Mouse (Mus musculus): ENCODE measurements around the gene Tfpt.
A peak's percentile ranks its signal among the peaks of the same experiment; 100 is the strongest.
"Not testable (repeated sequence)": the region's sequence is repeated elsewhere in the genome, so short reads cannot be mapped to it uniquely, and the experiment has no call there.

Tfpt gene

DNA sequence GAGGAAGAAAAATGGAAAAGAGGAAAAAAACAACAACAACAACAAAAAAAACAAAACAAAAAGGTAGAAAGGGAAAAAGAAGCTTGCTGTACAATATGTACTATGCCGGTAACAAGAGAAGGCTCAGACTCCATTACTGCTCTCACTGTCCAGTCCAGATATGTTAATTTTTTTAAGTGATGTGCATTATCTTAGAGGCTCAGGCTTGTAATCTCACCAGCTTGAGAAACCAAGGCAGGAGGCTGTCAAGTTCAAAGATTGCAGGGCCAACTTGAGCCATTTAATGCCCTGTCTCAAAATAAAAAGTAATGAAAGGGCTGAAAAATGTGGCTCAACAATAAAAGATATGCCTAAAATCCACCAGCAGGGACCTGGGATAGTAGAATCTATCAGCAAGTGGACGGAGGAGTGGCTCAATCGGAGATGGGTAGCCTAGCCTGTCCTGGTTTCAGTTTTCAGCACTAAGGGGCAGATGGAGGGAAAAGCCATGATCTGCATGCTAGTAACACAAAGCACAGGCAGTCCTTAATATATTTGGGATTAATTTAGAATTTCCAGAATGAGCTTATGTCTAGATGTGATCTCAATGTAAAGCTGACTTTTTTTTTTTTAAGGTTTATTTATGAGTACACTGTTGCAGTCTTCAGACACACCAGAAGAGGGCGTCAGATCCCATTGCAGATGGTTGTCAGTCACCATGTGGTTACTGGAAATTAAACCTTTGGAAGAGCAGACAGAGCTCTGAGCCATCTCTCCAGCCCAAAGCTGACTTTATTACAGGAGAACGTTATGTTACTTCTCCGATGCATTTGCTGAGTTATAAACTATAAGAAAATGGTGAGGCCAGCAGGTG, 13.1 kb downstream of the Tfpt start:
- DNase-seq, result peak; percentile 18

DNA sequence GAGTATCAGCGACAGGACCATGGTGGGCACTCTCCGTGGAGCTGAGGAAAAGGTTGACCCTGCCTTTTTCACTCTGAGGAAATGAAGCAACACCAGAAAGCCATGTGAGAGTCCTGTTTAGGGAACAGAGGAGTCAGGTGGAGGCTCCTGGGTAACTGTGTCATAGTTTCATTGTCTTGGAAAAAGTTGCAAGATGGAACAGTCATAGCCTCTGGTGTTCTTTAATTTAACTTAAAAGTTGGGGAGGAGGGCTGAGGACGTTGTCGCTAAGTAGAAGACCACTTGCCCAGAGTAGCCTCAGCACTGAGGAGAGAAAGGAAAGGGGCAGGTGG, 13.7 kb downstream of the Tfpt start, which contains the start of gene Oscar:
Gene Oscar (minus strand): TSS at position 101 of the 332 bp plus-strand sequence.
- no peak for DNase-seq

DNA sequence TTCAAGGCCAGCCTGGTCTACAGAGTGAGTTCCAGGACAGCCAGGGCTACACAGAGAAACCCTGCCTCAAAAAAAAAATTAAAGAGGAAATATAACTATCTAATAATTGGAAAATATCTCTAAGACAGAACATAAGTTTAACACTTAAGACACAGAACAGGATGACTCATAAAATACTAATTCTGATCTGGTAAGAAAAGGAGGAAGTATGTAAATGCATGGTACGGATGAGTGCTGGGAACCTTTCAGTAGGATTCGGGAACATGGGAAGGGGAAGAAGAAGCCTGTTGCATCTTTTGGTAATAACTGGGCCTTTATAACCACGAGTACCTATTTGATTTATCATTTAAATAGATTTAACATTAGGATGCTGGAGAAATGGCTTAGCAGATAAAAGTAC, 15.7 kb downstream of the Tfpt start:
- DNase-seq, result no peak

DNA sequence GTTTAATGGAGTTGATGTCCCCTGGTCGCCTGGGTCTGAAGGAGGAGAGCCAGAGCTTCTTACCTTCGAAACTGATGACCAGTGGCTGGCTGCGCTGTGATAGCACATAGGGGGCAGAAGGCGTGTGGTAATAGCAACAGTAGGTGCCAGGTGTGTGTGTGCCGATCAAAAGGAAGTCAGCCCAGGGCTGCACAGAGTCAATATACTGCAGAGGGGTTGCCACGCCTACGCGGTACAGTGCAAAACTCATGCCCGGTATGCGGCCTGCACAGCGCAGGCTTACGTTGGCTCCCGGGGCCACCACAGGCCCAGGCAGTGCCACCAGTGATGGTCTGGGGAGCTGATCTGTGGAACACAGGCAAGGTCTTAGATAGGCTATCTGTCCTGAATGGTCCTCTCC, 18.7 kb downstream of the Tfpt start:
- DNase-seq, result no peak

DNA sequence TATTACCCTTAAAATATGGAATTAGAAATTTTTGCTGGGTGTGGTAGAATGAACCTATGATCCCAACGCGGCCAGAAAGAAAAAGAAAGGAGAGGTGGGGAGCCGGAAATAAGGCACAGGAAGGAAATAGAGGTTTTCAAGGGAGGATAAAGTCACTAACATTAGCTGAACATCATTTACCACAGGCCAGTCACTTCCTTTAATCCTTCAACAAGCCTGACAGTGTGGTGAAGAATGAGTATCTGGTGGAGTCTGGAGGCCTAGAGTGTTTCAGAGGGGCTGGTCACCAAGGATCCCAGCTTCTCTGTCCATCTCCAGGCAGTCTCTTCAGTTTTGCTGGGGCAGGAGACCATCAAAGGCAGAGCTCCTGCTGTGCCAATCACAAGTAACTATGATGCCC, 19.3 kb downstream of the Tfpt start:
- no peak for DNase-seq

DNA sequence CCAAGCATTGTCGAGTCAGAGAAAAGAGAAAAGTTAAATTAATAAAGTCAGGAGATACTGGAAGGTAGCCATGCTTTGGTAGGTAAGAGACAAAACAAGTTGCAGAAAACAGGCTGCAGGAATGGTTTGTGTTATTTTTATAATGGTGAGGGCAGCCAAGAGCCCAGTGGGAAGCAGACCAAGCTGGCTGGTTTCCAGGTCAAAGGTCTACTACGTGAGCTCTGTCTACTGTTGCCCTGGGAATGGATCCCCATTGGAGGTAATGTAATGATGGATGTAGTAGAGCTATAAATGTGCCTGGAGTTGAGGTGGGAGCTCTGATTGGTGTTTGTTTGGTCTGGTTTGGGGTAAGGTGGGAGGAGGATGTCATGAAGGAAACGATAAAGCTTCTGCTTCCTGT, 20.6 kb downstream of the Tfpt start:
- no peak for DNase-seq

DNA sequence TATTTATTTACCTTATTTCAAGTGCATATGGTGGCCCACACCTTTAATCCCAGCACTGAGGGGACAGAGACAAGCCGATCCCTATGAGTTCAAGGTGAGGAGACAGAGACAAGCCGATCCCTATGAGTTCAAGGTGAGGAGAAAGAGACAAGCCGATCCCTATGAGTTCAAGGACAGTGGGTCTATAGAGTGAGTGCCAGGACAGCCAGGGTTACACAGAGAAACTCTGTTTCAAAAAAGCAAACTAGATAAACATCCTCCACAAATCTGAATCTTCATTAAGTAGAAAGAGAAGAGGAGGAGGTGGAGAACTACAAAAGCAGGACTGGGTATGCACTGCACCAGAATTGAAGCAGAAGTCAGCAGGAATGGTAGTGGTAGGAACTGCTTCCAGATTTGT, 21.1 kb downstream of the Tfpt start:
- DNase-seq, result no peak

DNA sequence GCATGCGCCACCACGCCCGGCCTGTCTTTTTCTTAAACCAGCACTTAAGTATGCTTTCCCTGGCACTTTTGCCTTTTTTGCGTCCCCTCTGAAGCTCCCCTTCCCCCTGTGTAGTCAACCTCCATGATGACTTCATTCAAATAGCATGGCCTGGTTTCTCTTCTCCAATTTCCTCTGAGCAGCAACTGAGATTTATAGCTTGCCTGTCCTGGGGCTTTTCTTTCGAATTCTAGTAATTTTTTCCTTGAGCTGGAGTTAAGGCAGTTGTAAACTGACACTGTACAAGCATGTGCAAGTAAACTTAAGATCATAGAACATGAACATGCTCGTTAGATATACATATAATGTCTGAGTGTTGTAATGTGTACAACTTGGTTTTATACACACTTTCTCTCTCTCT, 22.3 kb downstream of the Tfpt start:
- DNase-seq, result no peak

DNA sequence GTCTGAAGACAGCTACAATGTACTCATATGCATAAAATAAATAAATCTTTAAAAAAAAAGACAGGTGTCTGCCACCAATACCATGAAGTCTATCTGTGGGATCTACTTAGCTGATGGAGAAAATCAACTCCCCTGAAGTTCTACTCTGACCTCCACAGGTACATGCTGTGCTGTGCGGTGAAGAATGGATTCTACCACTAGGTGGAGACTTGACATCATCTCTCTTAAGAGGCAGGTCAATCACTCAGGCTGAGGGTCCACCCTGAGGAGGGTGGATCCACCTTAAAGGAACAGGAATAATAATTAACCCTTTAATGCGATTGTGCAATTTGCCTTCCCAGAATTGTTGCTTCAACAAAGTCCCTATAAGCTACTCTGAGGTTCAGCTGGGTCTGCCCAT, 22.9 kb downstream of the Tfpt start:
- no peak for DNase-seq

DNA sequence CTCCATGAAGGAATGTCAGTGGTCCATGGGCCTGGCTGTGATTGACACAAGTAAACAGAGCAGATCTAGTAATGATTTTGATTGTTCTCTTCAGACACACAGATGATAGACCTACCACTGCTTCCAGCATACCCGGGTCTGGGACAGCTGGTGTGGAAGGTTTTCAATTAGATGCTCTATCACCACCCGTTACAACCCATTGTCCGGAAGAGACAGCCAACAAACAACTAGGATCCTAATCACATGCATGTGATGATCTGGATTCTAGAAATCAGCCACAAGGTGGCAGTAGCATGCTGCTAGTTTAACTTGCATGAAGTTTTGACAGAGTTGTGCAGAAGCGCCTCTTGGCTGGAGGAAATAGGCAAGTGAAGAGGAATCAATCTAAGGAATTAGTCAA, 28.6 kb downstream of the Tfpt start:
- DNase-seq, result peak; percentile 58

DNA sequence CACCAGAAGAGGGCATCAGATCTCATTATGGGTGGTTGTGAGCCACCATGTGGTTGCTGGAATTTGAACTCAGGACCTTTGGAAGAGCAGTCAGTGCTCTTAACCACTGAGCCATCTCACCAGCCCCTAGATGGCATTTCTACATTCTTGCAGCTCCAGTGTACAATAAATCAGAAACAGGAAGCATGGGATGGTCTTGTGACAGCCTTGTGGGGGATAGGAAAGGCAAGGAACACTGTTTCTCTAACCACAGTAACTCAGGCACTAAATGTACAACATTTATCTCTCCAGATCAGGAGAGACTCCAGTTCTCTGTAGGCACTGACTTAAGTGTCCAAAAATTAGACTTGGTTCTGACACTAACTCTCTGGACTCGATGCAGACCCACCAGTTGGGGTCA, 32.0 kb downstream of the Tfpt start:
- DNase-seq, result not testable (repeated sequence)

DNA sequence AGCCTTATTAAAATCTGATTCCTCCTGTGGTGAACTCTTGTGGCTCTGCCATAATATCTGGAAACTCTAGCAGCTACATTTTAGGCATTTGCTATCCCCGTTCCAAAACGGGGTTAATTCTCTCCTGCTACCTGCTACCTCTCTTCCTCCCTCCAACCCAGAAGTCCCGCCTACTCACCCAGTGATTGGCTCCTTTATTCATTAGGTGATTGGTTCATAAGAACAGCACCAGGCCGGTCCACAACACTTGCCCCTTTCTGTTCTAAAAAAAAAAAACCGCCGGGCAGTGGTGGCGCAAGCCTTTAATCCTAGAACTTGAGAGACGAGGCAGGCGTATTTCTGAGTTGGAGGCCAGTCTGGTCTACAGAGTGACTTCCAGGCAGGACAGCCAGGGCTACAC, 34.6 kb downstream of the Tfpt start:
- DNase-seq, result peak; percentile 58

DNA sequence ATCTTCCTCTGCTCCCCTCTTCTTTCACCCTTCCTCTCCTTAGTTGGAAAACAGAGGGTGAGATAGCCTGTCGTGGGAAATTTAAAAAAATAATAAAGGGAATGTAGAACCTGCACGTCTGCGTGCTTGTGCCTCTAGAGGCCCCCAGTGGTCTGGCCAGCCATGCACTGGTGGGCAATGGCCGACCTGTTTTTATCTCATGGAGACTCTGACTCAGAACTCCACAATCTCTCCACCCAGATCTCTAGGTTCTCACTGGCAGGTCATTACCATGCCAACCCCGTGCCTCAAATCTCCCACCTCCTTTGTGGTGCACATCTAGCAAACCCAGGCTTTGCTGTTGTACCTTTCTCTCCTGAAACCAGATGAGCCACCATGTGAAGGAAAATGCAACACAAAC, 35.0 kb downstream of the Tfpt start:
- DNase-seq, result peak; percentile 8

DNA sequence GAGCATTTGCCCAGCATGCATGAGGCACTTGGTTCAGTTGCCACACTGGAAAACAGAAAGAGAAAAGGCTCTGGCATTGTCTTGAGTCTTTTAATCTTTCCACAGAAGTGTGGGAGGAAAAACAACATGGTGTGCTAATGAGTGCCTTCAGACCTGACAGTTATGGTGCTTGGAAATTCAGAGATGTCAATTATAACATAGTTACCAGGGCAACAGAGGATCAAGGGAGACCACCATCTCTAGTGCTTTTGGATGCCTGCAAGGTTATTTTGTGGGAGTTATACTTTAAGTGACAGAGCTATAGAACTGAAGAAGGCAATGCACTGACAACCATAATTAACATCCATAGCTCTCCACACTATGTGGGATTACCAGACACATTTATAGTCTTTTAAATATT, 35.9 kb downstream of the Tfpt start:
- no peak for DNase-seq

DNA sequence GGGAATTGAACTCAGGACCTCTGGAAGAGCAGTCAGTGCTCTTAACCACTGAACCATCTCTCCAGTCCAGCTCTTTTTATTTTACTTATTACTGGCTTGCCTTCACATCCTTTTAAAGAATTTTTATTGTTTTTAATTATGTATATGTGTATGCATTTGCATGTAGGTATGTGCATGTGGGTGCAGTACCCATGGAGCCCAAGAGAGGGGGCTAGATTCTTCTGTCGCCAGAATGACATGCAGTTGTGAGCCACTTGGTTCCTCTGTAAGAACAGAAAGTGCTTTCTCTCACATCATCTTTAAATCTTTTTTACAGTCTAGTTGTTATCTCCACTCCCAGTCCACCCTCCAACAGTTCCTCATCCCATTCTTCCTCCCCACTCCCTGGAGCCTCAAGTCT, 38.2 kb downstream of the Tfpt start:
- no peak for DNase-seq

DNA sequence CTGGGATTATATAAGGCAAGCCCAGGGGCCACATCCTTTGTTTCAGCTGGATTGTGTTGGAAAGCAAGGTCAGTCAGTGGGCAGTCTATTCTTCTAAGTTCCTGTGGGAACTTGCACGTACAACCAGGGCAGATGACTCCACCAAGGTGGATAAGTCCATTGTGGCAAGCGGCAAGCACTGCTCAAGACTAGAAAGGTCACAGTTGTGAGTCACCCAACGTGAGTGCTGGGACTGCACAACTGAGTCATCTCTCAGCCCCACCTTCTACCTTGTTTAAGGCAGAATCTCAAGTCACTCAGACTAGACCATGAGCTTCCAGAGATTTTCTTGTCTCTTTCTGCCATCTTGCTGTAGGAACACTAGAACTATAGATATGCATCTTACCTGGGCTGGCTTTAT, 39.2 kb downstream of the Tfpt start:
- no peak for DNase-seq

DNA sequence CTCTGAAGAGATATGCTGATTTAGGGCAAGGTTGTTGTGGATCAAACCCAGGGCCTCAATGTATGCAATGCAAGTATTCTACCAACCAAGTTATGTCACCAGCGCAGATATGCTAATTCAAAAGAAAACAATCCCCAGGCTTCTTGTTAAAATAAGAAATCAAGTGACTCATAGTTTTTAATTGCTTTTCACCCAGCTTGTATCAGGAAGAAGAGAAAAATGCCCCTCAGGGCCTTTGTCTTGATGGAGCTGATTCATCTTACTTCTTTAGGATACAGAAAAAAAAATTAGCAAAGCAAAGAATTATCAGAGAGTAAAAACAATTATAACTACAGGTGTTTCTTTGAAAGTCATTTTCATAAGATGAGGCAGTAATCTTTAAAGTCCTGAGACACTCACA, 42.4 kb downstream of the Tfpt start:
- DNase-seq, result no peak

DNA sequence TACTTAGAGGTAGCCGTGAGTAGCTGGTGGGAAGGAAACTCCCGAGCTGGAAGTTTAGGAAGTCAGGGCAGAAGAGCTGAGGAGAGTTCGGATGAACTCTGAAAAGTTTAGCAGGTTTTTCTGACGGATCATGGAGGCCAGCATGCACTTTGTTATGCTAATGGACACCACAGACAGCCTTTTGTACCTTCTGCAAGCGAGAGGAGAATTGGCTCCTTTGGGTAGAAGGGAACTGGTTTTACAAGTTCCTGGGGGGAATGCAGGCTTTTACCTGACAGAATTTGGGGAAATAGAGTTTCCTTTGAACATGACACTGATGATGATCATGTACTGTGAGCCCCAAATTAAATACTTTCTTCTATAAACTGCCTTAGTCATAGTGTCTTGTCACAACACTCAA, 43.5 kb downstream of the Tfpt start:
- DNase-seq, result no peak

DNA sequence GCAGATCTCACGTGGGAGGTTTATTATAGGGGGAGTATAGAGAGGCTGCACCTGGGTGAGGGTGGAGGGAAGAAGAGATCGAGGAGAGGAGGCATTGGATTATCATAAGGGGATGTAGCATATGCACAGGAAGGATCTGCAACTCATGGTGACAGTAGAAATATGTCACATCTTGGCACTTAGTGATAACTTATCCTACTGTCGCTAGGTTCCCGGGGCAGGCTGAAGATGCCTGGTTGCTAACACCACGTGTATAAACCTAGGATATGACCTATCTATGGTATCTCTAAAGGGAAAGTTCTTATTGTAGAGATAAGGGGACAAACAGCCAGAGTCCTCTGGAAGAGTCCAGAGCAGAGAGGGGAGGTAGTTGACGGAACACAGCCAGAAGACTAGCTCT, 44.0 kb downstream of the Tfpt start:
- DNase-seq, result no peak

DNA sequence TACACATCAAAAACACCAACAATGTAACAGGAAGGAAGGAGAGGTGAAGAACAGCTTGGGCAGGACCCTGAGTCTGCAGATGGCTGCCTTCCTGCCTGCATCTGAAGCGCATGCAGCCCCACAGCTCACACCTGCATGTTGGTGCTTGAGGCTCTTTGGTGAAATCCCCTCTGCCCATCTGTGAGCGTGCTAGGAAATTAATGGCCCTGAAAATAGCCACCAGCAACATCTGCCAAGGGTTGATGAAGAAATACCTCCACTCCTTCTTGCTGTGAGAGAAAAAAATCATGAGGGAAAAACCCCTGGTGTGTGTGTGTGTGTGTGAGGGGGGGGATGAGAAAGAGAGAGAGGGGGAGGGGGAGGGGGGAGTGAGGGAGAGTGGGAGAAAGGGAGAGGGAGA, 49.7 kb downstream of the Tfpt start:
- DNase-seq, result no peak

DNA sequence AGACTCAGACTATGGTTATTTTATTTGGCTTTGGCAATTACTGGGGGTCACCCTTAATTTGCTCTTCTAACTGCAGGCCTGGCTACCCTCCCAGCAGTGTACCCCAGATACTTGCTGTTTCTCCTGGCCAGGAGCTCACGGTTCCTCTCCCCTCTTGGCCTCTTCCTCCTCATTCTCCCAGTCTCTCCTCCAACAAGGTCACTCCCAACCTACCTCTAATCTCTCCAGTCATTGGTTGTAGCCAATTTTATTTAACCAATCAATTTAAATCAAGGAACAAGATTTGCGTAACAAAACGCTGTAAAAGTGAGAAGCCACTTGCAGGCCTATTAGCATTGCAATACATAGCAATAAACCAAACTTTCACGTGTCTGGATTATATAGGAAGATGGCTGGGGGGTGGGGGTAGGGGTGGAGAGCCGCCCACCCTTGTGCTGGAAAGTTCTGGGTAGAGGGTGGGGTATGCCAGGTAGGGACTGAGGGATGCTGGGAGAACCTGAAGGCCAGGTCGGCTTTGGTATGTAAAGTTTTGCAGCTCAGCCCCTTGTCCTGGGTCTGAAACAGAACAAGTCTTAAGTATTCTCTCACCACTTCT, 50.7 kb downstream of the Tfpt start:
- no peak for DNase-seq

DNA sequence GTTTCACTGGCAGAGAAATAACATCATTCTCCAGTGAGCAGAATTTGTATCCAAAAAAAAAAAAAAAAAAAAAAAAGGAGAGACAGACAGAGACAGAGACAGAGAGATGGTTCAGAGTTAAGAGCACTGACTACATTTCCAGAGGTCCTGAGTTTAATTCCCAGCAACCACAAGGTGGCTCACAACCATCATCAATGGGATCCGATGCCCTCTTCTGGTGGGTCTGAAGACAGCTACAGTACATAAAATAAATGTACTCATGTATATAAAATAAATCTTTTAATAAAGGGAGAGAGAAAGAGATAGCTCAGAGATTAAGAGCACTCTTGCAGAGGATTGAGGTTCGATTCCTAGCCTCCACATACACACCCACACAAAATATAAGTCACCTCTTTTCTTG, 51.5 kb downstream of the Tfpt start:
- DNase-seq, result no peak

DNA sequence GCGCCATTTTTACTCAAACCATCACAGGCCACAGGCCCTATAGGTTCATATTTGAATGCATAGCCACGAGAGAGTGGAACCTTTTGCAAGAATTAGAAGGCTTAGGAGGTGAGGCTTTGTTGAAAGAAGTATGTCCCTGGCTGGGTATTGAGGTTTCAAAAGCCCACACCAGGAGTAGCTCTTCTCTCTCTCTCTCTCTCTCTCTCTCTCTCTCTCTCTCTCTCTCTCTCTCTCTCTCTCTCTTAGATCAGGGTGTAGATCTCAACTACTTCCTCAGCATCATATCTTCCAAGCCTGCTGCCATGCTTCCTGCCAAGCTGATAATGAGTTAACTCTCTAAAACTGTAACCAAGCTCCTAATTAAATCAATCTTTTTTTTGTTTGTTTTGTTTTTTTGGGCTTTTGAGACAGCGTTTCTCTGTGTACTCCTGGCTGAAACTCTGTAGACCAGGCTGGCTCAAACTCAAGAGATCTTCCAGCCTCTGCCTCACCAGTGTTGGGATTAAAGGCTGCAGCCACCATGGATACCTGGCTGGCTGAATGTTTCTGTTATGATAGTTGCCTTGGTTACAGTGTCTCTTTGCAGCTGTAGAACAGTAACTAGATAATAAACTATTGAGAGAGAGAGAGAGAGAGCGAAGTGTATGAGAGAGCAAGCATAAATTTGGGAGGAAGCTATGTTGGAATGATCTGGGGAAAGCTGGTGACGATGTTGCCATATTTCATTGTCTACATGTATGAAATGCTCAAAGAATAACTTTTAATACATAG, 53.2 kb downstream of the Tfpt start:
- DNase-seq, result no peak

DNA sequence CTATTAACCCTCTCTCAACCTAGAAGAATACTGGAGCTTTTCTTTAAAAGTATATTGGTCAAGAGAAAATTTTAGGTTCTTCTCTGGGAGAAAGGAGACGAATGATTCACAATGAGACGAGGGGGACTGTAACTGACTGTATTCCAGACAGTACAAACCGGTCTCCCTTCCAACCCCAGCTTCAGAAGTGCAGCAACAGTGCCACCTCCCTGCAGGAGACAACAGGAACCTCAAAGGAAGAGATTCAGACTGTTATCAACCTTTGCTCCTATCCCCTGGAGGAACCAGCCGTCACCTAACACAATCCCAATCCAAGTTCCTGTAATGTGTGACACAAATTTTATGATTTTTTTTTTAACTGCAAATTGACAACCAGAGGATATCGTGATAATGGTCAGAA, 55.5 kb downstream of the Tfpt start:
- no peak for DNase-seq
